Mouse (Mus musculus) olfactory bulb, adult 2 months (tissue): Measurements from ENCODE around the gene Nkx2-3.

Experiments used
- CTCF ChIP-seq: fragments of 200-500 bp; IDR thresholded peaks from 2 replicates; pipeline ENCODE4 v1.5.1; 2012; ENCODE audit warnings: low read depth, mild to moderate bottlenecking, low read length, moderate library complexity; ENCODE audit not compliant: insufficient read depth
- POLR2A ChIP-seq: fragments of 200-500 bp; IDR thresholded peaks from 2 replicates; pipeline ENCODE4 v1.6.1; 2012; ENCODE audit warnings: mild to moderate bottlenecking, low read depth, low read length, moderate library complexity; ENCODE audit not compliant: insufficient read depth

- TF ChIP-seq CTCF (no peak), POLR2A (no peak)
Measured at GRCm38 (mm10) chr19:43599776-43600544, 12.2 kb upstream of the Nkx2-3 start.
